Mouse (Mus musculus) E14TG2a.4 (cell line): ENCODE results near the gene 1600012H06Rik.

Source experiments
- H3K27me3 ChIP-seq: 2 replicates; pipeline ENCODE4 v1.6.1; 2014; ENCODE audit warnings: low read length, control low read depth; ENCODE audit not compliant: insufficient read depth
- H3K36me3 ChIP-seq: 2 replicates; pipeline ENCODE4 v1.6.1; 2014; ENCODE audit warnings: low read length, control low read depth; ENCODE audit not compliant: insufficient read depth
- H3K4me1 ChIP-seq: replicated peaks from 2 replicates; pipeline ENCODE4 v1.6.1; 2014; ENCODE audit warnings: low read depth, low read length, control low read depth
- H3K4me3 ChIP-seq: replicated peaks from 2 replicates; pipeline ENCODE4 v1.5.1; 2014; ENCODE audit warnings: mild to moderate bottlenecking, low read length
- H3K9me3 ChIP-seq: 2 replicates; pipeline ENCODE4 v1.6.1; 2014; ENCODE audit warnings: low read length, control low read depth
- CTCF ChIP-seq: conservative IDR thresholded peaks from 2 replicates; pipeline ENCODE4 v1.5.1; 2014; ENCODE audit warnings: low read length
- NANOG ChIP-seq: IDR thresholded peaks from 2 replicates; pipeline ENCODE4 v1.6.1; 2014; ENCODE audit warnings: borderline replicate concordance, low read length, mixed read lengths
- POU5F1 ChIP-seq: IDR thresholded peaks from 2 replicates; pipeline ENCODE4 v1.6.1; 2014; ENCODE audit warnings: low read length, borderline replicate concordance

1600012H06Rik gene

GRCm38 (mm10) chr17:14910771-14911170 is 32.2 kb upstream of the 1600012H06Rik start:
- no peaks in the 10 kb centered on the region for H3K27me3 ChIP-seq
- TF ChIP-seq CTCF (no peak), NANOG (no peak), POU5F1 (no peak)
- H3K4me1 ChIP-seq: peaks cover 6% of the 10 kb centered on the region
- H3K9me3 ChIP-seq: no peaks in the 10 kb centered on the region
- H3K36me3 ChIP-seq: no peaks in the 10 kb centered on the region
- no peak overlapping the region for H3K4me3 ChIP-seq

- Histone ChIP-seq H3K9me3 (no peaks in the 10 kb centered on the region), H3K27me3 (no peaks in the 10 kb centered on the region), H3K4me1 (peaks cover under 1% of the 10 kb centered on the region), H3K36me3 (no peaks in the 10 kb centered on the region), H3K4me3 (no peak overlapping the region)
- TF ChIP-seq NANOG (no peak), CTCF (peak; percentile 80), POU5F1 (no peak)
Observed at GRCm38 (mm10) chr17:14912420-14912819, 30.6 kb upstream of the 1600012H06Rik start.

GRCm38 (mm10) chr17:14912981-14913380 is 30.0 kb upstream of the 1600012H06Rik start:
- Histone ChIP-seq H3K4me3 (no peak overlapping the region), H3K9me3 (no peaks in the 10 kb centered on the region), H3K4me1 (no peaks in the 10 kb centered on the region), H3K36me3 (no peaks in the 10 kb centered on the region), H3K27me3 (no peaks in the 10 kb centered on the region)
- no peak for TF ChIP-seq NANOG
- TF ChIP-seq CTCF: no peak
- no peak for TF ChIP-seq POU5F1

- Histone ChIP-seq H3K36me3 (no peaks in the 10 kb centered on the region), H3K27me3 (peaks cover 7% of the 10 kb centered on the region), H3K4me3 (no peak overlapping the region), H3K4me1 (0 out of 2 replicates have a peak, but pooled peaks cover 6% of the 10 kb centered on the region), H3K9me3 (no peaks in the 10 kb centered on the region)
- TF ChIP-seq CTCF (no peak), POU5F1 (no peak), NANOG (no peak)
Observed at GRCm38 (mm10) chr17:14914401-14914800, 28.6 kb upstream of the 1600012H06Rik start.

- Histone ChIP-seq H3K4me1 (0 out of 2 replicates have a peak, but pooled peaks cover 6% of the 10 kb centered on the region), H3K36me3 (no peaks in the 10 kb centered on the region), H3K27me3 (peaks cover 18% of the 10 kb centered on the region), H3K4me3 (no peak overlapping the region), H3K9me3 (no peaks in the 10 kb centered on the region)
- no peak for TF ChIP-seq NANOG
Observed at GRCm38 (mm10) chr17:14917866-14918265, 25.1 kb upstream of the 1600012H06Rik start.

GRCm38 (mm10) chr17:14921582-14921981 is 21.4 kb upstream of the 1600012H06Rik start:
- no peak for TF ChIP-seq NANOG
- TF ChIP-seq CTCF: no peak
- TF ChIP-seq POU5F1: no peak
- Histone ChIP-seq H3K4me3 (no peak overlapping the region), H3K9me3 (no peaks in the 10 kb centered on the region), H3K27me3 (peaks cover 18% of the 10 kb centered on the region), H3K36me3 (no peaks in the 10 kb centered on the region), H3K4me1 (peaks cover 12% of the 10 kb centered on the region)

- Histone ChIP-seq H3K9me3 (no peaks in the 10 kb centered on the region), H3K4me1 (peaks cover 31% of the 10 kb centered on the region), H3K27me3 (0 out of 2 replicates have a peak, but pooled peaks cover 4% of the 10 kb centered on the region), H3K4me3 (no peak overlapping the region), H3K36me3 (no peaks in the 10 kb centered on the region)
- no peak for TF ChIP-seq NANOG
- TF ChIP-seq POU5F1: 0 out of 2 replicates have a peak, but pooled peaks have one; percentile 6
Observed at GRCm38 (mm10) chr17:14927644-14928218, 15.3 kb upstream of the 1600012H06Rik start.

- TF ChIP-seq CTCF (no peak), POU5F1 (no peak), NANOG (no peak)
- no peak overlapping the region for H3K4me3 ChIP-seq
- 0 out of 2 replicates have a peak, but pooled peaks cover 8% of the 10 kb centered on the region for H3K27me3 ChIP-seq
- peaks cover 38% of the 10 kb centered on the region for H3K4me1 ChIP-seq
- no peaks in the 10 kb centered on the region for H3K9me3 ChIP-seq
- H3K36me3 ChIP-seq: no peaks in the 10 kb centered on the region
Observed at GRCm38 (mm10) chr17:14928631-14929030, 14.4 kb upstream of the 1600012H06Rik start.

- Histone ChIP-seq H3K4me3 (no peak overlapping the region), H3K36me3 (no peaks in the 10 kb centered on the region), H3K9me3 (no peaks in the 10 kb centered on the region), H3K27me3 (peaks cover 23% of the 10 kb centered on the region), H3K4me1 (peaks cover 50% of the 10 kb centered on the region)
- no peak for TF ChIP-seq POU5F1
- no peak for TF ChIP-seq NANOG
- no peak for TF ChIP-seq CTCF
Observed at GRCm38 (mm10) chr17:14930697-14931096, 12.3 kb upstream of the 1600012H06Rik start.
